Mouse (Mus musculus) c-Kit-positive CD71-positive TER-119-negative erythroid progenitor cells, embryonic 14.5 days (primary cell): Measurements from ENCODE around the gene Zdhhc8.
A peak's percentile ranks its signal among the peaks of the same experiment; 100 is the strongest.

Experiments used
- DNase-seq: peaks from one replicate; pipeline ENCODE4 v3.0.0-alpha.2; 2013; ENCODE audit warnings: low read depth

Zdhhc8 gene

GRCm38 (mm10) chr16:18234671-18235388, at the start of gene Zdhhc8:
Zdhhc8 (minus strand) TSS chr16:18235136.
- DNase-seq, result no peak

GRCm38 (mm10) chr16:18275166-18275565, 40.2 kb upstream of the Zdhhc8 start:
- DNase-seq, result no peak

GRCm38 (mm10) chr16:18268182-18268581, 33.2 kb upstream of the Zdhhc8 start:
- no peak for DNase-seq

- no peak for DNase-seq
Observed at GRCm38 (mm10) chr16:18265024-18265423, 30.1 kb upstream of the Zdhhc8 start.

DNA sequence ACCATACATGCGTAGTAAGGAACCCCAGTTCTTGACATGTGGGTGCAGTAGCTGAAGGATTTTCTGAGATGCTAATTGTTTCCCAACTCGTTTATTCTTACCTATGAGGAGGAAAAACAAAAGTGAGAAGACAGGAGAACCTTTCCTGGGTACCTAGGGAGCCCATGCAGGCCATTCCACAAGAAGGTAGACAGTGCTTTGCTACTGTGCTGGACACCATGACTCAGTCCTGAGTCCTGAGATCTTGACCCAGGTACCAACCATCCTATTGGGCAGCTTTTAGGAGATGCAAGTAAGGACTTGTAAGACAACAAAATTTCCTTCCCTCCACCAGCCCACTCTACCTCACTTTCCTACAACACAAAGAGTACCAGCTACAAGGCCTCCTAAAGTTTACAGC, 23.3 kb upstream of the Zdhhc8 start, which contains the start of gene Gm49776:
Gene Gm49776 (minus strand): TSS at position 101 of the 400 bp plus-strand sequence.
- DNase-seq, result no peak

GRCm38 (mm10) chr16:18253866-18254265, 18.9 kb upstream of the Zdhhc8 start:
- DNase-seq, result no peak

DNA sequence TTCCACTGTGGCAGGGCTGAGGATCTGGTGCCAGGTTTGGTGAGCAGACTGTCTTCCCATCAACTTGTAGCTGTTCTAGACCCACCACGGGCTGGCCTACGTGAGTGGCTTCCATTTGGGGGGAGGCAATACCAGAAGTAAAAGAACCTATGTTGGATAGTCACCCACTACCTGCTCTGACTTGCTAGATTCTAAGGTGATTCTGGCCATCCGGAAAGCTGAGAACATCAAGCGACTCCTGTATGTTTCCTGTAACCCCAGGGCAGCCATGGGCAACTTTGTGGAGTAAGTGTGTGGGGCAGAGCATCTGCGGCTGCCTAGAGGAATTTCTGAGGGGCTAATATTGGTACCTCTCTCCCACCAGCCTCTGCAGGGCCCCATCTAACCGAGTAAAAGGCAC, 17.8 kb upstream of the Zdhhc8 start:
- no peak for DNase-seq

DNA sequence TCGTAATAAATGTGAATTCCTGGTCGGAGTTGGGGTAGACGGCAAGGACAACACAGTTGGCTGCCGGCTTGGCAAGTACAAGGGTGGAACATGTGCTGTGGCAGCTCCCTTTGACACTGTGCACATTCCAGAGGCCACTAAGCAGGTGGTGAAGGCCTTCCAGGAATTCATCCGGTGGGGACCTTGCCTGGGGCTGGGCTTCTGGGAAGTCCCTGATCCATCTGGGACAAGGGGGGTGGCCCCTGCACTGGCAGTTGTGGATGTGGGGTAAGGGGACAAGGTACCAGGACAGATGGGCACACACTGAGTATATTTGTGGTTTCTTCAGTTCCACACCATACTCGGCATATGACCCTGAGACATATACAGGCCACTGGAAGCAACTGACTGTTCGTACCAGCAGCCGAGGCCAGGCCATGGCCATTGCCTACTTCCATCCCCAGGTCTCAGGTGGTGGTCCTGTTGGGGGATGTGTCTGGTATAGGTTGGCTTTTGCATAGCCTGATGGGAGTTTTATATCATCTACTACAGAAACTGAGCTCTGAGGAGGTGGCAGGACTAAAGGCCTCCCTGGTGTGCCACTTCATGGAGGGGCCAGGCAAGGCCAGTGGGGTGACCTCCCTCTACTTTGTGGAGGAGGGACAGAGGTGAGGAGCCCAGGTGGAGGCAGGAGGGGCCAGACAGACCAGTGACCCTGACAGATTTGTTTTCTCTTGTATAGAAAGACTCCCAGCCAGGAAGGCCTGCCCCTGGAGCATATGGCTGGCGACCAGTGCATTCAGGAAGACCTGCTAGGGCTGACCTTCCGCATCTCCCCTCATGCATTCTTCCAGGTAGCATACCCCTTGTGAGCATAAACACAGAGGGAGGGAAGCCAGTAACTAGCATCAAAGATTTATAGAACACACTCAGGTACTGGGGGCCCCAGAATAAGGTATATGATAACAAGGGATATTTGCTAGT, 16.2 kb upstream of the Zdhhc8 start:
- DNase-seq, result no peak

- no peak for DNase-seq
Observed at GRCm38 (mm10) chr16:18250231-18250630, 15.3 kb upstream of the Zdhhc8 start.

- DNase-seq, result no peak
Observed at GRCm38 (mm10) chr16:18249364-18249967, 14.5 kb upstream of the Zdhhc8 start.

GRCm38 (mm10) chr16:18248433-18249363, 13.8 kb upstream of the Zdhhc8 start, which contains the start of the genes Trmt2a and Ranbp1:
Trmt2a (plus strand) TSS chr16:18248679.
Ranbp1 (minus strand) TSS chr16:18248732.
- DNase-seq, result peak; percentile 98

DNA sequence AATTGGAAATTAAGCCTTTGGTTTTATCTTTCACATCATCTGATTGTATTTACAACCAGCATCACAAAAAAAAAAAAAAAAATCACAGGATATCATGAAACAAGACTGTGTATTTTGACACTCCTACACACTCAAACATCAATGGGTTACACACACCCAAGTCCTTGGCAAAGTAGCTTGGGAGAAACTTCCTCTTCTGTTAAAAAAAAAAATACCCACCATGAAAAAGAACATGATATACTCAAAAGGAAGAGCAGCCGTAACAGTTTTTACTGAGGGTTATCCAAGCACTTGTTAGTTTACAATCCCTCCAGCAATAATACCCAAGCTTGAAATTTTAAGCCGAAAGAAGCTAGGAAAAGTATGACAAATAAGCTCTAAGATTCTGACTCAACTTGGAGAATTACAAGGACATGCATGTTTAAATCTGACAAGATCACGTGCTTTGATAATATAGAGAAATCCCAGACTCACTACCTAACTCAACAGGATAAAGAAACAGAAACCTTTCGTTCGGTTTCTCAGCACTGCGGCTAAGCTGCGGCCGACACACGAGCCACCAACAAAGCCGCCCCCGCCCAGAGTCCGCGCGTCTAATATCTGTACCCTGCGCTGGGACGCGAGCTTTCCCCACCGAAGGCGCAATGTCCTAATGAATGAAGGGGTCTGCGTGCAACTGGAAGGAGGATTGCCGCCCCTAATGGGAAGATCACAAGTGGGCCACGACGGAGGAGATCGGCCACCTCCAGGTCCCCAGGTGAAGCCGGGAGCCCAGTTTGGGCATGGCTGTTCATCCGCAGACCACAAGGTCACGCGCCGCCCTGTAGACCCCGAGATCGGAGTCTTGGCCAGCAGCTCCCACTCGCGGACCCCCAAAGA, 12.8 kb upstream of the Zdhhc8 start:
- no peak for DNase-seq

DNA sequence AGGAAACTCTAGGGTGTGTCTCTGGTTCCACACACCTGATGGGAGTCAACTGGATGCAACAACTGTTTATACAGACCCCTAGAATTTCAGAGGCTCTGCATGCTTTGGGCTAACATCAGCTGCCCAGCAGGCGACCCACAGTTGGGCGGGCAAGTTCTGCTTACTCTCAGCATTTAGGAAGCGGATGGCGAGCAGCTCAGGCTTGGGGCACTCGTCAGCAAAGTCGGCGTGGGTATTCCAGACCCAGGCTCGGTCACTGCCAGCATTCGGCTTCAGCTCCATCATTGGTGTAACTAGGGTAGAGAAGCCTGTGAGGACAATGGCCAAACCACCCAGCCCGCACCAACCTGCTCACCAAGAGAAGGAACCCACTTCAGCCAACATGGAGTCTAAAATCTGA, 6.6 kb upstream of the Zdhhc8 start:
- no peak for DNase-seq

DNA sequence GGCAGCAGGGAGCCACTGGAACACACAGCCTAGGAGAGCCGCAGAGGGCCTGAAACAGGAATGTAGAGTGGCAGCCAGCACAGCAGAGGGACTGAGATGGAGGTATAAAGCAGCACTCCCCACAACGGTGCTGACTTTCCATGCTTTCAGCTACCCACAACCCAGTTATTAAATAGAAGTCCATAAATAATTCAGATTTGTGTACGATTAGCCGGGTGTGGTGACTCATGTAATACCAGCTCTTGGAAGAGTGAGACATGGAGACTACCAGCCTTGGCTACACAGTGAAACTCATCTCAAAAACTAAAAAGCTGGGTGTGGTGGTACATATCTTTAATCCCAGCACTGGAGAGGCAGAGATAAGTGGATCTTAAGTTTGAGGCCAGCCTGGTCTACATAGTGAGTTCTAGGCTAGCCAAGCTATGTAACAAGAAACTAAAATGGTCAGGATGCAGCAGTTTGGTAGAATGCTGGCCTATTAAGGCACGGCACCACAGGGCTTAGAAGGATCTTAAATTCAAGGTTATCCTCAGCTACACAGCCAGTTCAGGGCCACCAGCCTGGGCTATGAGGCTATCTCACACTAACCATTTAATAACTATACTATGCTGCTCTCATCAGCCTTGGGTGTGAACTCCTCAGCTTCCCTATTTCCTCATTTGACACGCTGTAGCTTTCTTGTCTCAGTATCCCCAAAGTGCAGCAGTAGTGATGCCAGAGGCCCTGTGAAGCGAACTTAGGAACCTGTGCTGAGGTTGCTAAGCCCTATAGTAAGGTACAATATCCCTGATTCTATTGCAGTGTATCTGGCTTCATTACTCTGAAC, 2.0 kb upstream of the Zdhhc8 start:
- no peak for DNase-seq

GRCm38 (mm10) chr16:18235389-18236065, 591 bp upstream of the Zdhhc8 start:
- DNase-seq, result no peak

DNA sequence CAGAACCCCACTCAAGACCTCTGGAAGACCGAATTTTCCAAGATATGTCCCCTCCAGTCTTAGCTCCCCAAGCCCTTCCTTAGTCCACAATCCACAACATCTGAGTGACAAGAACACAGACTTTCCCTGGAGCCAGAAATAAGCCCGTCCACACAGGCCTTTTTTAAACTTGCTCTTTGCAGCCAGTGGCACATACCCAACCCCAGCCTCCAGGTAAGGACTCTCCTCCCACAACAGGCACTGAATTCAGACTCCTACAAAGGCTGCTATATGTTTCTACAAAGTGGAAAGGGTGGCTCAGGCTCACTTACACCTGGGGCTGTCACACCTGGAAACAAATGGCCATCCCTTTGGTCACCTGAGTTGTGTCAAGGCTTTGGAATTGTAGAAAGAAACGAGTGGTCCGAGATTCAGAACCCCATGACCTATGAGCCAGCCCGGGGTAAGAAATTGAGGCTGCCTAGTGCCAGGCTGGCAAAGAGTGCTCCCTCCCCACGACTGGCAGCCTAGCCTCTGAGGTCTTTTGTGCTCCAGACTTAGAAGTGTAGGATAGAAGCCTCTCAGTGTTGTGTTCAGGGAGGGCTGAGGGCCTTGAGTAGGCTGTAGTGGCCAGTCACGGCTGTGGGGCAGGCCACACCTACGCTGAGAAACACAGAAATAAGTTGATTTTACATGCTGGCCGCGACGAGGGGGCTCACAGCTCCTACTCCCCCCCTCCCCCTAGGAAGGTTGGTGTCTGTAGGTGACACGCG, 841 bp downstream of the Zdhhc8 start:
- DNase-seq, result no peak

GRCm38 (mm10) chr16:18233451-18233850, 1.5 kb downstream of the Zdhhc8 start:
- DNase-seq, result no peak

GRCm38 (mm10) chr16:18231451-18231850, 3.5 kb downstream of the Zdhhc8 start:
- DNase-seq, result no peak
